Mouse (Mus musculus) forebrain, embryonic 13.5 days (tissue): ENCODE results near the gene Nadsyn1. TPM values are rescaled to one million over a fixed set of nuclear protein-coding genes. Genes with fewer than 3 reads are reported as not detected.
A peak's percentile ranks its signal among the peaks of the same experiment; 100 is the strongest.

ENCODE experiments used
- ATAC-seq: fragments of 200-750 bp; cut with Nextera tagmentation; 2 replicates; pipeline ENCODE4 v1.8.0; 2017
- H3K27ac ChIP-seq: fragments of 300-500 bp; sonication (generic); 2 replicates; pipeline ENCODE4 v1.5.1; 2015; ENCODE audit warnings: inconsistent platforms, mild to moderate bottlenecking, moderate library complexity
- H3K27me3 ChIP-seq: fragments of 300-500 bp; sonication (generic); 2 replicates; pipeline ENCODE4 v1.6.1; 2015; ENCODE audit warnings: mild to moderate bottlenecking, inconsistent platforms
- H3K36me3 ChIP-seq: fragments of 300-500 bp; sonication (generic); 2 replicates; pipeline ENCODE4 v1.6.1; 2015; ENCODE audit warnings: mild to moderate bottlenecking, inconsistent platforms; ENCODE audit not compliant: poor library complexity, severe bottlenecking
- H3K4me1 ChIP-seq: fragments of 300-500 bp; sonication (generic); 2 replicates; pipeline ENCODE4 v1.6.1; 2015; ENCODE audit warnings: inconsistent platforms
- H3K4me2 ChIP-seq: fragments of 300-500 bp; sonication (generic); 2 replicates; pipeline ENCODE4 v1.6.1; 2015; ENCODE audit warnings: inconsistent platforms, mild to moderate bottlenecking, moderate library complexity
- H3K4me3 ChIP-seq: fragments of 300-500 bp; sonication (generic); 2 replicates; pipeline ENCODE4 v1.5.1; 2015; ENCODE audit warnings: mild to moderate bottlenecking, inconsistent platforms
- H3K9ac ChIP-seq: fragments of 300-500 bp; sonication (generic); 2 replicates; pipeline ENCODE4 v1.6.1; 2015; ENCODE audit warnings: mild to moderate bottlenecking, inconsistent platforms
- H3K9me3 ChIP-seq: fragments of 300-500 bp; sonication (generic); replicated peaks from 2 replicates; pipeline ENCODE4 v1.6.1; 2016; ENCODE audit warnings: inconsistent platforms
- WGBS: fragments of 180-500 bp; shearing (Covaris S2); methylation state at CpG from one replicate; pipeline ENCODE4 v1.1.7; 2015; 5-methylcytosine and 5-hydroxymethylcytosine counted together
- polyA plus RNA-seq: library from polyadenylated mRNA; unstranded; fragments of >200 nt; fragmentation: Nextera tagmentation; extraction: Ambion mirVana; gene quantifications from 2 replicates; pipeline ENCODE4 v1.2.1, GENCODE M21; 2015

Gene Nadsyn1
- polyA plus RNA-seq, 1 experiment from 2014 or later: 5.6 TPM

- Histone ChIP-seq H3K9ac (no peak overlapping the region), H3K4me1 (peaks cover 10% of the 10 kb centered on the region), H3K27ac (no peak overlapping the region), H3K4me3 (no peak overlapping the region), H3K9me3 (no peaks in the 10 kb centered on the region), H3K27me3 (peaks cover 35% of the 10 kb centered on the region), H3K36me3 (no peaks in the 10 kb centered on the region), H3K4me2 (no peak overlapping the region)
- no peak for ATAC-seq
- 71% methylated on average over 3 of the region's 3 CpGs for WGBS
Observed at GRCm38 (mm10) chr7:143758956-143759355, 63.7 kb downstream of the Nadsyn1 start.

GRCm38 (mm10) chr7:143757696-143758095 is 65.0 kb downstream of the Nadsyn1 start:
- H3K9me3 ChIP-seq: no peaks in the 10 kb centered on the region
- H3K27ac ChIP-seq: no peak overlapping the region
- H3K4me2 ChIP-seq: no peak overlapping the region
- peaks cover 35% of the 10 kb centered on the region for H3K27me3 ChIP-seq
- H3K9ac ChIP-seq: no peak overlapping the region
- no peak overlapping the region for H3K4me3 ChIP-seq
- ATAC-seq: no peak
- H3K4me1 ChIP-seq: peaks cover 10% of the 10 kb centered on the region
- no peaks in the 10 kb centered on the region for H3K36me3 ChIP-seq
- 81% methylated on average over 3 of the region's 3 CpGs for WGBS

DNA sequence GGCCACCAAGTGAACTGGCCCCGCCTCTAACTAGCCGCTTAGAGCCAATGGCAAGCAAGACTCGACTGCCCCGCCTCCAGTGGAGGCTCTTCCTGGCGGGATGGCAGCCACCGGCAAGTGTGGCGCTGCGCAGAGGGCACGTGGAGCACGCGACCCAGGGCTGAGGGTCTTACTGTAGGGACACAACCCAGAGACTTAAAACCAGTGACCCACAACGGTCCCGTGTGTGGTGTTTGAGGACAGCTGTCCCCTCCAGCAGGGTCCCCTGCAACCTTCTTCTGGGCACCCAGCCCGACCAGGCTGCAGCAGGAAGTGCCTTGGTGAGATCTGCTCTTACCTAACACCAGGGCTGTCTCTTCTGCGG is 65.6 kb downstream of the Nadsyn1 start:
- peaks cover 10% of the 10 kb centered on the region for H3K4me1 ChIP-seq
- H3K27ac ChIP-seq: no peak overlapping the region
- peak overlapping the region; percentile 69 for H3K4me2 ChIP-seq
- peaks cover 35% of the 10 kb centered on the region for H3K27me3 ChIP-seq
- peak; percentile 92 for ATAC-seq
- H3K9me3 ChIP-seq: no peaks in the 10 kb centered on the region
- 2% methylated on average over 15 of the region's 15 CpGs for WGBS
- H3K9ac ChIP-seq: peak overlapping the region; percentile 12; the same call in 1 of the 2 replicates
- H3K4me3 ChIP-seq: peak overlapping the region; percentile 34
- no peaks in the 10 kb centered on the region for H3K36me3 ChIP-seq

- 27% methylated on average over 22 of the region's 22 CpGs for WGBS
- peak within 1 kb of the TSS; percentile 34 for H3K4me3 ChIP-seq
- no peaks in the 10 kb centered on the region for H3K36me3 ChIP-seq
- H3K4me1 ChIP-seq: peaks cover 10% of the 10 kb centered on the region
- peaks cover 35% of the 10 kb centered on the region for H3K27me3 ChIP-seq
- ATAC-seq: peak; percentile 17; the same call in 1 of the 2 replicates
- H3K27ac ChIP-seq: no peak within 1 kb of the TSS
- no peaks in the 10 kb centered on the region for H3K9me3 ChIP-seq
- H3K4me2 ChIP-seq: peak within 1 kb of the TSS; percentile 69
- H3K9ac ChIP-seq: peak within 1 kb of the TSS; percentile 12; the same call in 1 of the 2 replicates
Observed at GRCm38 (mm10) chr7:143756125-143757026, 66.3 kb downstream of the Nadsyn1 start, which contains the start of gene Osbpl5. Osbpl5 (minus strand) TSS chr7:143756985.

GRCm38 (mm10) chr7:143755357-143756124 is 67.1 kb downstream of the Nadsyn1 start:
- Histone ChIP-seq H3K36me3 (no peaks in the 10 kb centered on the region), H3K4me1 (peaks cover 10% of the 10 kb centered on the region), H3K27ac (no peak overlapping the region), H3K9ac (no peak overlapping the region), H3K9me3 (no peaks in the 10 kb centered on the region), H3K4me2 (no peak overlapping the region), H3K4me3 (no peak overlapping the region), H3K27me3 (peaks cover 35% of the 10 kb centered on the region)
- 76% methylated on average over 9 of the region's 9 CpGs for WGBS
- ATAC-seq: no peak

- ATAC-seq: no peak
- no peak overlapping the region for H3K9ac ChIP-seq
- no peaks in the 10 kb centered on the region for H3K36me3 ChIP-seq
- 57% methylated on average over 5 of the region's 5 CpGs for WGBS
- no peak overlapping the region for H3K4me2 ChIP-seq
- H3K27ac ChIP-seq: no peak overlapping the region
- no peak overlapping the region for H3K4me3 ChIP-seq
- H3K27me3 ChIP-seq: peaks cover 40% of the 10 kb centered on the region
- no peaks in the 10 kb centered on the region for H3K9me3 ChIP-seq
- H3K4me1 ChIP-seq: peaks cover 15% of the 10 kb centered on the region
Observed at GRCm38 (mm10) chr7:143753990-143754715, 68.5 kb downstream of the Nadsyn1 start.

- no peak overlapping the region for H3K4me3 ChIP-seq
- no peak overlapping the region for H3K27ac ChIP-seq
- no peak for ATAC-seq
- 86% methylated on average over 3 of the region's 3 CpGs for WGBS
- no peak overlapping the region for H3K4me2 ChIP-seq
- no peak overlapping the region for H3K9ac ChIP-seq
- peaks cover 24% of the 10 kb centered on the region for H3K4me1 ChIP-seq
- H3K36me3 ChIP-seq: no peaks in the 10 kb centered on the region
- H3K9me3 ChIP-seq: no peaks in the 10 kb centered on the region
- H3K27me3 ChIP-seq: peaks cover 33% of the 10 kb centered on the region
Observed at GRCm38 (mm10) chr7:143752606-143753005, 70.0 kb downstream of the Nadsyn1 start.

DNA sequence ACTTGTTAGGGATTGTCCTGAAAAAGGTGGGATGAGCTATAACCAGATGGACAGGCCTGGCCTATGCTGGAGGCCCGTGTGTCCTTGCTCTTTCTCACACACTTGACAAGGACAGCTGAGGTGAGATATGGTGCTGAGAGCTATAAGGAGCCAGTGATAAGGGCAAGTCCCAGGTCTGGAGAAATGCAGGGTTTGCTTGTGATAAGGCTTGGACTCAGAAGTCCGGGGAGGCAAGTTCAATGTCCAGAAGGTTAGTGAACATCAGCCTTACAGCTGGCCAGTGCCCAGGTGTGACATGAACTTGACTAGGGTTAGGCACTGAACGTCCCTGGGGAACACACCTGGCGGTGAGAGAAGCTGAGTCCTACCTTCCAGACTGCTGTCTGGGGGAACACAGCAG is 70.6 kb downstream of the Nadsyn1 start:
- no peak overlapping the region for H3K27ac ChIP-seq
- no peaks in the 10 kb centered on the region for H3K36me3 ChIP-seq
- H3K4me1 ChIP-seq: peaks cover 22% of the 10 kb centered on the region
- H3K4me3 ChIP-seq: no peak overlapping the region
- H3K9ac ChIP-seq: no peak overlapping the region
- WGBS: 77% methylated on average over 4 of the region's 4 CpGs
- no peak for ATAC-seq
- peaks cover 28% of the 10 kb centered on the region for H3K27me3 ChIP-seq
- no peaks in the 10 kb centered on the region for H3K9me3 ChIP-seq
- no peak overlapping the region for H3K4me2 ChIP-seq

DNA sequence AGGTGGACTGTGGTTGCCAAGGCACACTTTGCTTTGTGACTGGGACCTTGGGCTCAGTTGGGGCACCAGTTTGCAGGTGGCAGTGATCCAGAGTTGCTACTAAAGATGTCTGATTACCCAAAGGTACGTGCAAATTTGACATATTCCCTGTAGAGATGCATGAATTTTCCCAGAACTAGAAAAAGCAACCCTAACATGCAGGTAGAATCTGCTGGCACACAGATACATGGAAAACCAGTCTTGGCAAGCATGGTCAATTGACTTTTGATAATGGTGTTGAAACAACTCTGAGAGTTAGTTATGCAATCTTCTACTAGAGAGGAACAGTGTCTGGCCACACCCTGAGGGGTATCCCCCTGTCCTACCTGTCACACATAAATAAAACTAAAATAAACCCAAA is 71.3 kb downstream of the Nadsyn1 start:
- no peaks in the 10 kb centered on the region for H3K9me3 ChIP-seq
- H3K27me3 ChIP-seq: peaks cover 27% of the 10 kb centered on the region
- H3K27ac ChIP-seq: no peak overlapping the region
- no peaks in the 10 kb centered on the region for H3K36me3 ChIP-seq
- no peak for ATAC-seq
- H3K4me3 ChIP-seq: no peak overlapping the region
- 73% methylated on average over 1 of the region's 1 CpGs for WGBS
- peaks cover 15% of the 10 kb centered on the region for H3K4me1 ChIP-seq
- H3K9ac ChIP-seq: no peak overlapping the region
- H3K4me2 ChIP-seq: no peak overlapping the region

DNA sequence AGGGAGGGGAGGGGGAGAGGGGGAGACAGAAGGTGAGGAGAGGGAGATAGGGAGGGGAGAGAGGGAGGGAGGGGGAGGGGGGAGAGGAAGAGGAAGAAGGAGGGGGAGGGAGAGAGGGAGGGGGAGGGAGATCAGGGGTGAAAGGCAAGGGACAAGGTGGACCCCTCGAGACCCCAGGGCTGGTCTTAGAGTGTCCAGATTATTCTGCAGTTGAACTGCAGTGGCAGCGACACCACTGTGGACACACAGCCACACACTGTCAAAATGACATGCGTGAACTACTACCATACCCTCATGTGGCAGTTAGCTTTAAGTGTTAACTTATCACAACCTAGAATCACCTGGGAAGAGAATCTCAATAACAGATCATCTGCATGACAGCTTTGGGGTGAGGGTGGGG is 73.6 kb downstream of the Nadsyn1 start:
- H3K4me2 ChIP-seq: no peak overlapping the region
- H3K4me3 ChIP-seq: no peak overlapping the region
- no peak overlapping the region for H3K9ac ChIP-seq
- H3K27me3 ChIP-seq: peaks cover 5% of the 10 kb centered on the region; the same call in 1 of the 2 replicates
- H3K36me3 ChIP-seq: no peaks in the 10 kb centered on the region
- peak overlapping the region; percentile 51; the same call in 1 of the 2 replicates for H3K27ac ChIP-seq
- peaks cover 14% of the 10 kb centered on the region for H3K4me1 ChIP-seq
- ATAC-seq: peak; percentile 43; the same call in 1 of the 2 replicates
- no peaks in the 10 kb centered on the region for H3K9me3 ChIP-seq
- 68% methylated on average over 3 of the region's 3 CpGs for WGBS

- Histone ChIP-seq H3K9ac (peak overlapping the region; percentile 51), H3K27me3 (peaks cover 5% of the 10 kb centered on the region; the same call in 1 of the 2 replicates), H3K4me2 (peak overlapping the region; percentile 46), H3K4me1 (peaks cover 14% of the 10 kb centered on the region), H3K27ac (peak overlapping the region; percentile 61), H3K4me3 (no peak overlapping the region; the same call in 1 of the 2 replicates), H3K36me3 (no peaks in the 10 kb centered on the region), H3K9me3 (no peaks in the 10 kb centered on the region)
- WGBS: 3% methylated on average over 16 of the region's 16 CpGs
- ATAC-seq: peak; percentile 93
Observed at GRCm38 (mm10) chr7:143748041-143748868, 74.4 kb downstream of the Nadsyn1 start.
